Mouse (Mus musculus): ENCODE data around the gene Spock1.

Spock1 gene

DNA sequence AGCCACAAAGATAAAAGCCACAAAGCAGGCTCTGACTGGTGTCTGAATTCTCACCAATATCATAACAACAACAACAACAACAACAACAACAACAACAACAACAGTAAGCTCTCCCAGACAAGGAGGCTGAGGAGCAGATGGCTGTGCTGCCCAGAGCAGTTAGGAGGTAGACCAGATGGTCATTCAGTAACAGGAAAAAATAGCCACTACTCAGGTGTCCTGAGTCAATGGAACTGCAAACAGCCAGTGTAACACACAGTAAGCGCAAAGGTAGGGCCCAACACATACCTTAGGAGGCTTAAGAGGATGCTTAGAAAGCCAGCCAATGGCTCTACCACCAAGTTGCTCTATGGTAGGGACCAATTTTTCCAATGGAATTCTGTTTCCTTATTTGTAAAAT lies 59.2 kb downstream of the Spock1 start:
- no peaks in the 10 kb centered on the region for H3K36me3 ChIP-seq (ENCODE audit: control insufficient read depth, insufficient read depth, low read length, poor library complexity, severe bottlenecking)
- no peaks in the 10 kb centered on the region for H3K27me3 ChIP-seq (ENCODE audit: control insufficient read depth, insufficient read depth, low read length, poor library complexity, severe bottlenecking)
- DNase-seq (ENCODE audit: low read depth, low spot score): no peak

DNA sequence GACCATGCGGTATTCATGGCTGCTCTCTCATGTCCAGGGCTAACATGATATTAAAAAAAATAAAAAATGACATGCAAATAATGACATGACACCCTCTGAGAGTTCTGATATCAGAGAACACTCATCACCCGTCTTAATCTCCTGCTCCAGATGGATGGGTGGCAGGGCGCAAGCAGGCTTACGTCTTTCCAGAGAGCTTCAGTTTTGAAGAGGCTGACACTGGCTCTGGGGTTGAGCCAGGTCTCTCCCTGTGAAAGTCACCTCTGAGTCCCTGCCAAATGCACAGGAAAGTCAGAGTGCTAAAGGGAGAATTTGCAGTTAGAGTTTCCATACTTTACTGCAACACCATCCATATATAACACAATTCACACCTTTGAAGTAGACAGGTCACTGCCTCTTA lies 61.0 kb downstream of the Spock1 start:
- H3K27me3 ChIP-seq (ENCODE audit: control insufficient read depth, insufficient read depth, low read length, poor library complexity, severe bottlenecking): no peaks in the 10 kb centered on the region
- no peak for DNase-seq (ENCODE audit: low read depth, low spot score)
- no peaks in the 10 kb centered on the region for H3K36me3 ChIP-seq (ENCODE audit: control insufficient read depth, insufficient read depth, low read length, poor library complexity, severe bottlenecking)

DNA sequence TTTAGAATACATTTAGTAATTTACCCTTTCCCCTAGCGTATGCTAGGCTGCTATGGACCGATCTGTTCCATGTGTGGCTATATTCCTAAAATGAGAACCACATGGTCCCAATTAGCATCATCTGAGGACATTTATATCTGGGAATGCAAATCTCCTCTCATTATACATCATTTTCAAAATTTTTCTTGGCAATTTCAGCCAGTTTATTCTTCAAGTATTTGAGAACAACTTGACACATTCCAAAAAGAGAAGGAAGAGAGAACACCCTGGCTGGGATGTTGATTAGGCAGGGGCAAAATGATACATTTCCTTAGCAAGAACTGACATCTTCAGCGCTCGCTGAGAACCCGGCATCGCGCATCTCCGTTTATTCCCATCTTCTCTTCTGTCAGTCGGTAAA lies 61.7 kb downstream of the Spock1 start:
- Histone ChIP-seq H3K27me3 (ENCODE audit: control insufficient read depth, insufficient read depth, low read length, poor library complexity, severe bottlenecking) (no peaks in the 10 kb centered on the region), H3K36me3 (ENCODE audit: control insufficient read depth, insufficient read depth, low read length, poor library complexity, severe bottlenecking) (no peaks in the 10 kb centered on the region)
- no peak for DNase-seq (ENCODE audit: low read depth, low spot score)

DNA sequence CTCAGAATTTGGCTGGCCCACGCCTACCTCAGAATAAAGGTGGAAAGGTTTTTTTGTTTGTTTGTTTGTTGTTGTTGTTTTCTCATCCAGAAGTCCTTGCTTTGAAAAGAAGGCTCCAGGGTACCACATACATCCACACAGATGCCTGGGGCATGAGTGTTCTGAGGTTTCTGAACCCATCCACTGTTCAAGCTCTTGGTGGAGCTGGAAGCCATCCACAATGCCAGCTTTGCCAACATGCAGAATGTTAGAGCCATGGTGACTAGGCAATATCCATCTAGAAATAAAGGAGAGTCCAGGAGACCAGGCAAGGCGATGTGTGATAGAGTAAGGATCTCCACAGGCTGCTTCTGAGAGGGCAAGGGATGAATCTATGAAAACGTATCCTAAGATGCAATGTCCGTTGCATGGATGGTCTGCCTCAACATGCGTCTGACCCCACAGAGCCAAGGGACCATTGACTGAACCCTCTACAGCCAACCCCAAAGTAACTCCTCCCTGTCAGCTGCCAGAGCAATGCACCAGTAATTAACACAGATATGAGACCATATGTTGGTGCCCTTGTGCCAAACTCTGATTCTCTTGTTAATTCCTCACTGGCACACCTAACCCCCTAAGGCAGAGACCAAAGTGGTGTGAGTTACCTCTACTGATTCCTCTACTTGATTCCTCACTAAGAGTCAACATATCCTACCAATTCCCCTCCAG lies 66.8 kb downstream of the Spock1 start:
- DNase-seq (ENCODE audit: low read depth, low spot score): no peak
- H3K36me3 ChIP-seq (ENCODE audit: control insufficient read depth, insufficient read depth, low read length, poor library complexity, severe bottlenecking): no peaks in the 10 kb centered on the region
- no peaks in the 10 kb centered on the region for H3K27me3 ChIP-seq (ENCODE audit: control insufficient read depth, insufficient read depth, low read length, poor library complexity, severe bottlenecking)

DNA sequence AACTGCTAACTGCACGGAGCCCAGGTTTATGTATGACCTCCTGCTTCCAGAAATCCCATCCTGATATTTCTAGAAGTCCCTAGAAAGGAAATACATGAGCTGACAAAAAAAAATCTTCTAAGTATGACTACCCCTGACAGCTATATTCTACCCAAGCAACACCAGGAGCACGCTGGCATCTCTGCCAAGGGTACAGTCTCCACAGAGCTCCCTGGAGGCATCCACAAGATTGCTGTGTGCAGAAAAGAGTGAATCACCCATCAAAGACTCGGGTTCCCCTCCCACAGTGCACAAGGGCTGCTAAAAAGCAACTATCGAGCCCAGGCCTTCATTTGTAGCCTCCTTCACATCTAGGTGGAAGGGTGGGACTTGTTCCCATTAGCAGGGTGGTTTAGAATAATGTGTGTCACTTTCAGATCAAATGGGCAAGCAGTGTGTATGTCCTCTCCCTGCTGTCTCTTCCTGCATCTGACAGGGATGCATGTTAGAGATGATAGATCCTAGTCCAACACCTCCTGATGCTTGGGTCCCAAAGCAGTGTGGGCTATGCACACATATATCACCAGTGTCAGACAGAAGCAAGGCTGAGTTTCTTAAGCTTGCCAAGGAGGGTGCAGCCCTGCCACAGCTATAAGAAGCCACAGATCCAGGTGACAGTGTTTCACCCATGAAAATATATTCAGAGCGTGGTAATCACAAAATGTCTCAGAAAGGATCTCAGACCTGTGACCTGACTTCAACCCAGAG lies 70.3 kb downstream of the Spock1 start:
- no peaks in the 10 kb centered on the region for H3K36me3 ChIP-seq (ENCODE audit: control insufficient read depth, insufficient read depth, low read length, poor library complexity, severe bottlenecking)
- H3K27me3 ChIP-seq (ENCODE audit: control insufficient read depth, insufficient read depth, low read length, poor library complexity, severe bottlenecking): no peaks in the 10 kb centered on the region
- no peak for DNase-seq (ENCODE audit: low read depth, low spot score)

DNA sequence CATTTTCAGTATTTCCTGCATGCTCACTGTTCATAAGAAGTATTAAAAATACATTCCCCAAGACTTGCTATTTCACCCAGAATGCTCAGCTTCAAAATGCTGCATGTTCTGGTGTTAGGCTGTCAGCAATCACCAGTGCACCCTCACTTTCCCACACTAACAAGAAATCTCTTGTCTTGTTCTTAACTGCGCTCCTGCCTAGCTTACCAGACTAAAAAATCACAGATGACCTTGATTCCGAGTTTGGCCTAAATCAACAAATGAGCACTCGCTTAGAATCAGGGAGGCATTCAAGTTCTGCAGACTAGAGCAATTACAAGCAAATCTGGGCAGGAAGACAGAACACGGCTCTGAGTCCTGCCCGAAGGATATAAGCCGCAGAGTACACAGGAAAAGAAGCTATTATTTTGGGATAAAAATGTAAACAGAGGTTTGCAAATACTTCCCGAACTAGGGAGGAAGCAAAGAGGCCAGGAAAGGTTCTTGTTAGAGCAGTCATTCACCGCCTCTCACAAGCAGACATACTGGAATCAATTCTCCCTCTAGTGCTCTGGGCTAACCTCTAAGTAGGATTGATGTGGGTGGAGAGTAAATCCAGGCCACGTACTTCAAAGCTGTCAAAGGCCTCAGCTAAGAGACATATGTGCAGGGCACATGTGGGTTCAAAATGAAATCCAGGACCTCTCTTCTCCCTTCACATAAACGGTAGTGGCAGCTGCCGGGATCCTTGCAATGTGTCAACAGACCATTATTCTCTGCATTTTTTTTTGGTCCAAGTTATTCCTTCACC lies 76.6 kb downstream of the Spock1 start:
- no peaks in the 10 kb centered on the region for H3K36me3 ChIP-seq (ENCODE audit: control insufficient read depth, insufficient read depth, low read length, poor library complexity, severe bottlenecking)
- H3K27me3 ChIP-seq (ENCODE audit: control insufficient read depth, insufficient read depth, low read length, poor library complexity, severe bottlenecking): no peaks in the 10 kb centered on the region
- no peak for DNase-seq (ENCODE audit: low read depth, low spot score)

DNA sequence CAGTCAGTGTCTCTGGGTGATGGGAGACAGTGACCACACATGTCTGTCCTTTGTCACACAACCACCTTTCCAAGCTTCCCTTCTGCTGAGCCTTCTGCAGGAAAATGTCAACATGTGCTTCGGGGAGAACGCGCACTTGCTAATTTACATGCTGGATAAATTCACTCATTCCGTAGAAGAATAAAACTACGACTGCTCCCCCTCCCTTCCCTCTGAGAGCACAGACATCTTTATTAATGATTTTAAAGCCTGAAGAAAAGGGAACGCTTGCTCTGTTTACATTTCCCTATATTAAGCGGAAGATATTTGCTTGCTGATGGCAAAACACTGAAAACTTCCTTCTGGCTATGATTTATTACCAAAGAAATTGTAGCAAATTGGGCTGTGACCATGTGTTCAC lies 77.2 kb downstream of the Spock1 start:
- DNase-seq (ENCODE audit: low read depth, low spot score): no peak
- Histone ChIP-seq H3K27me3 (ENCODE audit: control insufficient read depth, insufficient read depth, low read length, poor library complexity, severe bottlenecking) (no peaks in the 10 kb centered on the region), H3K36me3 (ENCODE audit: control insufficient read depth, insufficient read depth, low read length, poor library complexity, severe bottlenecking) (no peaks in the 10 kb centered on the region)

DNA sequence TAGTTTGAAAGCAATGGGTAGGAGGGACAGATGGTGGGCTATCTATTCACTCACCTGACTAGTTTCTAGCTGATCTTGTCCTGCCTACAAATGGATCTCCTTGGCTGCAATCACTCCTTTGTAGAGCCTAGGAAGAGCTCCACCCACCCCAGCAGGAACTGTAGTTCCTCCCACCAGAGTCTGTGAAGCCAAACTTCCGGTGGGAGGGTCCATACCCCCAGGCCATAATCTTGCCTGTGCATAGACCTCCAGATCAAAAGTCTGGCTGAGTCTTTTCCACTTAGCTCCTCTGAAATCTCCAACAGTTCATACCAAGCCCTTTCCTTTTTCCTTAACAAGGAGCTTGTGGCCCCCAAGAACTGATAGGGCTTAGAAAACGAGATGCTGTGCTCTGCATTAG lies 78.0 kb downstream of the Spock1 start:
- no peaks in the 10 kb centered on the region for H3K36me3 ChIP-seq (ENCODE audit: control insufficient read depth, insufficient read depth, low read length, poor library complexity, severe bottlenecking)
- no peak for DNase-seq (ENCODE audit: low read depth, low spot score)
- no peaks in the 10 kb centered on the region for H3K27me3 ChIP-seq (ENCODE audit: control insufficient read depth, insufficient read depth, low read length, poor library complexity, severe bottlenecking)

DNA sequence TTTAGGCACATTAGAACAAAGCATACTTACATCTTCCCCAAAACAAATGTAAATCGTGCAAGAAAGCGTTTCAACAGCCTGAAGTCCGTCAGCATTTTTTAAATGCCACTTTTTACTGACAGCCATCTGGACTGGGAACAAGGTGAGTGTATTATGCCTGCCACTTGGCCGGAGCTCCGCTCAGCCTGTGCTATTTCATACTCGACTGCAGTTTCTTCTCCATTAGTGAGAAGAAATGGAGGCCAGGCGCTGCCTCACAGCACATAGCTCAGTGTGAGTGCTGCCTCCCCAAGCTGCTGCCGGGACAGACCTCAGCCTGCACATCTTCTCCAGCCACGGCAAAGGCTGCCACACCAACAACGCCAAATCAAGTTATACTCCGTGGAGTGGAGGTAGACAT lies 91.9 kb downstream of the Spock1 start:
- Histone ChIP-seq H3K36me3 (ENCODE audit: control insufficient read depth, insufficient read depth, low read length, poor library complexity, severe bottlenecking) (no peaks in the 10 kb centered on the region), H3K27me3 (ENCODE audit: control insufficient read depth, insufficient read depth, low read length, poor library complexity, severe bottlenecking) (no peaks in the 10 kb centered on the region)
- DNase-seq (ENCODE audit: low read depth, low spot score): no peak

DNA sequence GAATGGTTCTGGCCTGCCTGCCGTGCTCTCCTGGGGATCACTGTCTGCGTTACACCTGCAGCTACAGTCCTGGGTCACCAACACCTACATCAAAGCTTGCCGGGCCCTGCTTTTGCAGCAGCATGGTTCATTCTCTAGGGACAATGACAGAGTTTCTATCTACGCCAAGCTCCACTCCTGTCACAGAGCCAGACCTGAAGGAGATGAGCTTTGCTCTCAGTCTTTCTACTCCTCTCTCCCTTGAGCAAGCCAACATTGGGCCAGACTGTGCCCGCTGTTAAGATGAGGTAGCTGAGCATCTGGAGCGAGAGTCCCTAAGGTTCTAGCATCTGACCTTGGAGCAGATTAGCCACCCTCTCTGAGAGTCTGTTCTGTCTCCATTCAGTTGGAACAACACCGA lies 95.5 kb downstream of the Spock1 start:
- Histone ChIP-seq H3K36me3 (ENCODE audit: control insufficient read depth, insufficient read depth, low read length, poor library complexity, severe bottlenecking) (no peaks in the 10 kb centered on the region), H3K27me3 (ENCODE audit: control insufficient read depth, insufficient read depth, low read length, poor library complexity, severe bottlenecking) (no peaks in the 10 kb centered on the region)
- no peak for DNase-seq (ENCODE audit: low read depth, low spot score)

DNA sequence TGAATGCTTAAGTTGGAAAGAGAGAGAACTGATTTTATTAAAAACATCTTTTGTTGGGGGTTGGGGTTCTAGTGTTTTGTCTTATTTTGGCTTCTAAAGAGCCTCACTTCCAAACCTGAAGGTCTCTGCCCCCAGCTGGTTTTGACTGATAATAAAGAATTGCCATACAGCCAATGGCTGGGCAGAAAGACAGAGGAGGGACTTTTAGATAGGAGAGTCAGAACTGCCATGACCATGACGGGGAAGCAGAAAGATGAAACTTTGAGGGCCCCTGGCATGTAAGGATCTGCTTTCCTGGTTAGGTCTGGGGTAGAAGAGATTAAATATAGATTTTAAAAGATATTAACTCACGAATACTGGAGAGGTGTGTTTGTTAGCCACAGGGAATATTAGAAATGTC lies 96.9 kb downstream of the Spock1 start:
- Histone ChIP-seq H3K36me3 (ENCODE audit: control insufficient read depth, insufficient read depth, low read length, poor library complexity, severe bottlenecking) (no peaks in the 10 kb centered on the region), H3K27me3 (ENCODE audit: control insufficient read depth, insufficient read depth, low read length, poor library complexity, severe bottlenecking) (no peaks in the 10 kb centered on the region)
- no peak for DNase-seq (ENCODE audit: low read depth, low spot score)

DNA sequence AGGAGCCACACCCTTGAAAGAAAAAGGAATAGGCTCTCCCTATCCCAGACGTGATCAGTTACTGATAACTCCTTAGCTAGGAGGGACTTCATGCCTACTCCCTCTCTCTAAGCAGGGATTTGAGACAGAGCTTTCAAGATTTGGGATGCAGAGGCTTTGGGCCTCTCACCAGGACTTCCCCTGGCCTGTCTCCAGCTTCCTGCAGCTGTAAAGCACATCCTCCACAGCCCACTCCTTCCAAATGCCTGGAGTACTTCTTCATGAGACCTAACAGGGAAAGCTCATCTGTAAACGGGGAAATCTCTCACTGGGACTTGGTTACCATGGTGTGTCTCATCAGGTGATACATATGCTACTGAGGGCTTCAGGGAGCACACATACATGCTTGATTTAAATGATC lies 97.3 kb downstream of the Spock1 start:
- no peak for DNase-seq (ENCODE audit: low read depth, low spot score)
- Histone ChIP-seq H3K36me3 (ENCODE audit: control insufficient read depth, insufficient read depth, low read length, poor library complexity, severe bottlenecking) (no peaks in the 10 kb centered on the region), H3K27me3 (ENCODE audit: control insufficient read depth, insufficient read depth, low read length, poor library complexity, severe bottlenecking) (no peaks in the 10 kb centered on the region)

DNA sequence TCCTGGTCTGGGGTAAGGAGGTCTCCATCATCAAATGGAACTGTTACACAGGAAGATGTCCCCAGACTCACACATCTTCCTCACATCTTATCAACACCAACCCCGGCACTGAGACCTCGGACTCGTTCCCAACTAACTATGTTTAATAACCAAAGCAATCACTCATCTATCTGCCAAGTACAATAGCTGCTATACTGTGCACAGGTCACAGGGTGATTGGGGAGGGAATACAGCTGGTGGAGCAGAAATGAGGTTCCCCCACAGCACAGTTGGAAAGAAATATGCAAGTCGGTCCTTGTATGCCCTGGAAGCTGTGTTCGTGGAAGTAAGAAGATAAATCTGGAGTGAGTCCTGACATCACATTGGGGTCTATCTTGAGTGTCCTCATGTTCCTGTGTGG lies 98.0 kb downstream of the Spock1 start:
- H3K27me3 ChIP-seq (ENCODE audit: control insufficient read depth, insufficient read depth, low read length, poor library complexity, severe bottlenecking): no peaks in the 10 kb centered on the region
- DNase-seq (ENCODE audit: low read depth, low spot score): no peak
- H3K36me3 ChIP-seq (ENCODE audit: control insufficient read depth, insufficient read depth, low read length, poor library complexity, severe bottlenecking): no peaks in the 10 kb centered on the region

DNA sequence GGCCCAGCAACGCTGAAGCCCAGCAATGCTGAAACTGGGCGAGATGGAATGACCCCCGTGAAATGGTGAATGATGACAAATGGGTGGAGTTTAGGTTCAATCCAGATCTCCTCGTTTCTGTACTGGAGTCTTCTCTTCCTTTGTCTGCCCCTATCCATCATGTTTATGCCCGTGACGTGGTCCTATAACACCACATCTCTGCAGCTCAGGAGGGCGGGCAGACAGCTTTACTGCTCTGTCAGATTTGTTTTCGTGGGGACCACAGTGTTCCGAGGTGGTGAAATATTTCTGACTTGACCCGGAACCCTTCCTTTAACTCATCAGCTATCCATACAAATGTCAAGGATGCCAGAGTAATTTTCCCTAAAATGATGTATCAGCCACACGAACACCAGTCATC lies 98.5 kb downstream of the Spock1 start:
- no peak for DNase-seq (ENCODE audit: low read depth, low spot score)

DNA sequence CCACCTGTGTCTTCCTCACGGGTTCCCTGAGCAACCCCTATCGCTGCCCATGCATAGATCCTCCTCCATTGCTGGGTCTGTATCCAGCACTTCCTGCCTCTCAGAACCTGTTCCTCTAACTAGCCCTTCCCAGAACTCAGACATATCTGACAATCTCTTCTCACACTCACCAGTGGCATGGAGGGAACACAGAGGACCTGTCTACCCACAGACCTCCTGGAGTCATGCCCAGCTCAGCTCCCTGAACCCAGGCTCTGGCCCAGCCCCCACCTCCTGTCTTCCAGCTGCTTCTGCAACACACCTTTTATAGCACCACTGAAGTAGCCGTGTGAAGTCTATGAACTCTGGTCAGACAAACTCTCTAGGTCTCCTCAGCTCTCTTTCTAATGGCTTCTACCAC lies 101.3 kb downstream of the Spock1 start:
- H3K36me3 ChIP-seq (ENCODE audit: control insufficient read depth, insufficient read depth, low read length, poor library complexity, severe bottlenecking): no peaks in the 10 kb centered on the region
- no peak for DNase-seq (ENCODE audit: low read depth, low spot score)
- no peaks in the 10 kb centered on the region for H3K27me3 ChIP-seq (ENCODE audit: control insufficient read depth, insufficient read depth, low read length, poor library complexity, severe bottlenecking)

More for the DNA sequence above, 98.5 kb downstream of the Spock1 start:
- Histone ChIP-seq H3K36me3 (ENCODE audit: control insufficient read depth, insufficient read depth, low read length, poor library complexity, severe bottlenecking) (no peaks in the 10 kb centered on the region), H3K27me3 (ENCODE audit: control insufficient read depth, insufficient read depth, low read length, poor library complexity, severe bottlenecking) (no peaks in the 10 kb centered on the region)

Measured in splenic B cell, adult 2 months (primary cell).